Mouse (Mus musculus) cerebellum, adult 9-11 months (tissue): ENCODE measurements around the gene Adh1.

Experiments used
- DNase-seq: peaks from one replicate; pipeline ENCODE4 v3.0.0; 2022

Gene Adh1

DNA sequence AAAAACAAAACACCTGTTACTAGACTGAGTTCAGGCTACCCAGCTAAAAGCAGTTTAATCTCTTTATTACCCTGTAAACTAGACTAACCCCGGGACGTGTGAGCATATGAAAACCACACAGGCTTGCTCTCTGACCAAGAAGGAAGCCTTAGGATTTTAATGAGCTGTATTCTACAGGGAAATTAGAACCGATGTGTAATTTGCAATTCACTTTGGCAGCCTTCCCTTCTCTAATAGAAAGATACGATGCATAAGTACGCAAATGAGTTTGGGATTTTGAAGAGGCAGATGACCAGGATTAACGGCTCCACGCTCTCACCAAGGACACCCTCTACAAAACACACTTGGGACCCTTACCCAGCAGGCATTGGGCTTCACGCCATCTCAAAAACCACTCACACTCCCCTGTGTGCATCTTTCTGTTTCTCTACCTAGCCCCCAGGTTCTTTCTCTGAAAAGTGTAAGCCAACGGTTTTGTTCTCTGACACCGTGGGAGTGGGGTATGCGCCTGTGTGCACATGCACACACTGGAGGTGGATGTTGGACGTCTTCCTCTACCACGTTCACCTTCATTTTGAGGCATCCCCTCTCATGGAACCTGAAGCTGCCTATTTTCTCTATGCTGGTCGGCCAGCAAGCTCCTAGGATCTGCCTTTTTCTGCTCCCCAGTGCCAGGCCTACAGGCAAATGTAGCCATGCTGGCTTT lies 18.6 kb upstream of the Adh1 start:
- DNase-seq, result no peak

DNA sequence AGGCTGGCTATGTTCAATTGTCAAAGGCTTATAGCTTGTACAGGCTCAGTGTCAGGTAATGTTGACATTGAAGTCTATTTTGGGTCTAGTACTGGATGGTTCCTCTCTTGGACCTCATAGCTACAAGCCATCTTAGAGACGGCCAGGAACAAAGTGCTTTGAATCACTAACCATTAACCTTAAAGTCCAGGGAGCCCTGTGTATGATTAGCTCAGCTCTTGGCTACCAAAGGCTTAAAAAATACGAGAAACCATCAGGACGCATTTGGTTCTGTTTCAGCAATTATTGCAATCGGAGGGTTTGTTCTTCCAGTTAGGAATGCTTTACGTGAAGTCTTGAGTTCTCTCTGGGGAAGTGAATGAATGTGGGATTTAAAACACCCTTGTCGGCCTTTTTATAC lies 17.9 kb upstream of the Adh1 start:
- no peak for DNase-seq

DNA sequence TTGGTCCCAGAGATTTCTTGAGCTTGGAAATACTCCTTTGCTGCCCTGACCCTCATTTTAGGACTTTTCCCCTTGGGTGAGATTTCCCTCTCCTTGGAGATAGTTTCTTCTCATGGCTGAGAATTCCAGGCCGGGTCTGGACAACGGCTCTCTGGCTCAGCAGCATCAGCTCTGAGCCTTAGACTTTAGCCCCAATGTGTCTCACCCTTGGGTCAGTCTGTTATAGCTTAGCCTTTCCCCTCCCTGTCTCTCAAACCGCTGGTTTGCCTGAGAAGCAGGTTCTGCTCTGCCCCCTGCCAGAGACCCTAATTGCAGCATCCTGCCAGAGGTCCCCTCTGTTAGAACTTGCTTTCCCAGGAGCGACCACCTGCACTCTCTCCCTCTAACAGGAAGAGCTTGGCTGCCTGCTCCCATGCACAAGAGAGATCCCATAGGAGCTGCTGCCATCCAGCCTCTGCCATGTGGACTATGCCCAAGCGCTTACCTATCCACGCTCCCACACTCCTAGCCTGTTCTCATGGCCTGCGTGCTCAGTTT lies 16.4 kb upstream of the Adh1 start:
- no peak for DNase-seq

DNA sequence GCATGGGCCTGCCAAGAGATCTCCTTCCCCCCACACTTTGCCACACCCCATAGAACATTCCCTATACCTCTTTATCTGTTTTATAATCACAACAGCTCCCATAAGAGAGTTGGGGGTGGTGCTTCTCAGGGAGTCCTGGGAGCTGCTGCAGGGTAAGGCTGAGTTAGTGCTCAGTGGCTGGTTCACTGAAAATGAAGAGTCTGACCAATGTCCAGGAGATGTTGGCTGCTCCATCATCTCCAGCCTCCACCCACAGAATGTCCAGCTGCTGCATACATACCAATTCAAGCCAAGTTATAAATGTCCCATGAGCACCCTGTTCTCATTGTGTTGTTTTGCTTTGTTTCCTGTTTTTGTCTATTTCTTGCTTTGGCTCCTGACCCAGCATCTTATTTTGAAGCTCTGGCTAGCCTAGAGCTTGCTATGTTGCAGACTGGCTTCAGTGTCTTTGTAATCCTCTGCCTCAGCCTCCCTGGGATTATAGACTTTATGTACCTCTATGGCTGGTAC lies 14.2 kb upstream of the Adh1 start:
- DNase-seq, result no peak

DNA sequence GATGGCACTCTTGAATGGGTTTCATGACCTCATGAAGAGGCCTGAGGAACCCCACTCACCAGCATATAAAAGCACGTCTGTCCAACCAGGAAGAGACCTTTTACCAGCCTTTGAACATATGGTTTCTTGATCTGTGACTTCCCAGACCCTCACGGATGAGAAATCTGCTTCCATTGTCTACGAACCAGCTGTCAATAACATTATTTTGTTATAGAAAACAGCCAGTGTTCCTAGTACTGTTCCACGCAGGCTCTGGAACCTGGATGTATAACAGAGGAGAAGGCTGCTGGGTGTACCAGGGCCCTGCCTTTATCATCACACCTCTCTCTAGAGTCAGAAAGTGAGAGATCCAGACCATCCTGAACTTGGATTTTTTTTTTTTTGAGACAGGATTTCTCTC lies 13.6 kb upstream of the Adh1 start:
- DNase-seq, result no peak

DNA sequence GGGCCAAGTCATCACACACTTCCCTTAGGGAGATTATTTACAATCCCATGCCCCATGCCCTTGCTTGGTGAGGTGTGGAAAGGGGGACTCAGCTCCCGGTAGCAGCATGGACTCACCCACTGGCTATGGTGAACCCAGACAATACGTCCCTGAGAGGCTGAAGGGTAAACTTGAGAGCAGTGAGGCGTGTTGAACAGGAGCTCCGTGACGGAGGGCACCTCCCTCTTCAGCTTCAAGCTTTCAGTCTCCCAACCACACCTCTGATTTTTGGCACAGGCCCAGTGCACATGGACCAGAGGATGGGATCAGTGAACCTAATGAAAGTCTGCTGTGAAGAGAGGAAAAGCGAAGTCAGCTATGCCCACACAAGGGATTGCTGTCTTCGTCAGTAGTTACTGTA lies 12.8 kb upstream of the Adh1 start:
- DNase-seq, result no peak

DNA sequence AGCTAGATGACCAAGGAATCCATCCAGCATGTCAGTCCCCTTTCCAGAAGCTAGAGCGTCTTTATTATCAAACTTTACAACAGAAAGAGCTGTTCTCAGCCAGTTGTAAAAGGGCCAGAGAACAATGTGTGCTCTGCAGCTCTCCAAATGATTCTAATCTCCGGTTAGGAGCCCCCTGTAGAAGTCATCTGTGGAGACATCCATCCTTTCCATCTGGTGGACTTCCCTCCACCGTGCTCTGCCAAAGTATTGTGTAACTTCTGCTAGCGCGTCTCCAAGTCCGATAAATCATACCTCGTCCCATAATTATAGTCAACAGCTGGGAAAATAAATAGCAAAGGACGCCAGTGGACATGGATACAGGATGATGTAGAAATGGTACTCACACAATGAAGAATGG lies 12.0 kb upstream of the Adh1 start:
- DNase-seq, result peak; percentile 6

DNA sequence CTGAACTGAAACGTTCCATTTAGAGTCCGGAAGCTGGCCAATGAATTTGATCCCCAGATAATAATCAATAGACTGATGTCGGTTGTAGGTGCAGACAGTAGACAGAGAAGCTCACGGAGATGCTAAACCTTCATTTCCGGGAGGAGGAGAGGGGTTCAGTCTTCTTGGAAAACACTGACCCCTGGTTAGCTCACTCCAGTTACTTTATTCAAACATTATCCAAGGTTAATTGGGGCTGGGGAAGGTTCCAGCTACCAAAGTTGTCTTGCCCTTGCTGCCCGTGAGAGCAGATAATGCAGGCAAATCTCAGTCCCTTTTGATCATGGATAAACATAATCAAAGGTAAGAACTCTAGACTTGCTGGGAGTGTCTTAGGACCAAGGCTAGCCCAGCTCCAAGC lies 9.6 kb upstream of the Adh1 start:
- DNase-seq, result no peak

DNA sequence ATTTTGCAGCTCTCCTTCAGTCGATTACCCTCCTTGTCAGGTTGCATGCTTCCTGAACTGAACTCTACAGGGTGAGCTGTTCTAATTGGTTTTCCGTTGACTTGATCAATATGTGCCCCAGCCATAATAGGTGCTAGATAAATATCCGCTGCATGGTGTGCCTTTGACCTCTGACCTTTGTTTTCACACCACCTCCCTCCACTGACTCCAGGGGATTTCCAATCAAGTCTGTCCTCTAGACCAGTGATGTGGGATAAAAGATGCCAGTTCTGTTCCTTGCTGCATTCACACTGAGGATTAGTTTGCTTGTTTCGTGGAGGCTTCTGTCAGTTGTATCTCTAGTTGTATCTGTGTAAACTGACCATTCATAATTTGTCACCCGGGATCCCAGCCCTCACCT lies 6.6 kb upstream of the Adh1 start:
- DNase-seq, result no peak

DNA sequence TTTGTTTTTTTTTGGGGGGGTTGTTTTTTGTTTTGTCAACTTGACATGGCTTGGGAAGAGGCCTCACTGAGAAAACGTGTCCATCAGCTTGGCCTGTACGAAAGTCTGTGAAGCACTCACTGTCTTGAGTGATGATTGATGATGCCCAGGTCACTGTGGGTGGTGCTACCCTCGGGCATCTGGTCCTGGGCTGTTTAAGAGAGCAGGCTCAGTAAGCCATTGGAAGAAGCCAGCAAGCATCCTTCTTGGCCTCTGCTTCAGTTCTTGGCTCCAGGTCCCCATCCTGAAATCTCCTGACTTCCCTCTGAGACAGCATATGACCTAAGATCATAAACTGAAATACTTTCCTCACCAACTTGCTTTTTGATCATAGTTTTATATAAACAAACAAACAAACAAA lies 5.4 kb upstream of the Adh1 start:
- no peak for DNase-seq

DNA sequence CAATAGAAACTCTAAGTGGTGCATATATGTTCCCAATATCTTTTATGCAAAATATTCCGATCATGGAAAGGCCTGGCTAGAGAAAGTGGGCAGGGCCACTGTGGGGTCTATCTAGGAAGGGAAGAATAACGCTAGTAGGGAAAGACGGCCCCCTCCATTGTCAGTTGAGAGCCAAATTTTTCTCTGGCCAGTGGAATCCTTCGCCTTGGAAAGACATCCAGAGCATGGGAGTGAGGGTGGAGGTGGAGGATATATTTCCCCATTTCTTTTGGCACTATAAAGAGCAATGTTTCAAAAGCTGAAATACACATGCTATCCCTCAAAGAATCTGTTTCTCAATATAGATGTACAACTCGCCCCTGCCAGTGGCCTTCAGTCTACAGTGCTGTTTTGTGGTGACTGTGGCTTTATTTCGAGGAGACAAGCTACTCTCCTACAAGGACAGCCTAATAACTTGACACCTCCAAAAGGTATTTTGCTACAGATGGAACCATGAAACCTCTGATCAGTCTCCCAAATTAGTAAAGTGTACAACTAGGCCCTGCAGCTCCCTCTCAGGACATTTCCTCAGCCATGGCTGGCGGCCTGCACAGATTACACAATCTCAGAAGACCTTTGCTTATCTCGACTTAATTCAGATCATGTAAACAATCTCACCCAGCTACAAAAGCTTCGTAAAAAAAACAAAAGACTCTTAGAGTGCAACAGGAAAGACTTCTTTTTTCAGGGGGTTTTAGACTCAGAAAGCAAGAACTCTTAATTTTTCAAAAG lies 4.8 kb upstream of the Adh1 start:
- no peak for DNase-seq

DNA sequence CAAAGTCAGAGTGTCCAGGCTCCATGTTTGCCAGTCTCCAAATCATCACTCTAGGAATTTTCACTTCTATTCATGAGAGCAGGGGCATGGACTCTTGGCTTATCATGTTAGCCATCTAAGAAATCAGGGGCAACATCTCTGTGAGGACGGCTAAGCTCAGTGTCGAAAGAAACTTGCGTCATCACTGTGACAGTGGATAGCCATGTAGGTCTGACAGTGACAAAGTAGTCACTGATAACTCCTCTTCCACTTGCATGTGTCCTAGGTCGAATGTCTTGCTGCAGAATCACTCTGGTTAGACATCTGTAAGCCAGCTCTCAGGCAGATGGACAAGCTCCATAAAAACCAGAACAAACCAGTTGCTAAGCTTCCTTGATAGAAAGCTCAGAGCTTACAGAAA lies 1.8 kb downstream of the Adh1 start:
- no peak for DNase-seq

DNA sequence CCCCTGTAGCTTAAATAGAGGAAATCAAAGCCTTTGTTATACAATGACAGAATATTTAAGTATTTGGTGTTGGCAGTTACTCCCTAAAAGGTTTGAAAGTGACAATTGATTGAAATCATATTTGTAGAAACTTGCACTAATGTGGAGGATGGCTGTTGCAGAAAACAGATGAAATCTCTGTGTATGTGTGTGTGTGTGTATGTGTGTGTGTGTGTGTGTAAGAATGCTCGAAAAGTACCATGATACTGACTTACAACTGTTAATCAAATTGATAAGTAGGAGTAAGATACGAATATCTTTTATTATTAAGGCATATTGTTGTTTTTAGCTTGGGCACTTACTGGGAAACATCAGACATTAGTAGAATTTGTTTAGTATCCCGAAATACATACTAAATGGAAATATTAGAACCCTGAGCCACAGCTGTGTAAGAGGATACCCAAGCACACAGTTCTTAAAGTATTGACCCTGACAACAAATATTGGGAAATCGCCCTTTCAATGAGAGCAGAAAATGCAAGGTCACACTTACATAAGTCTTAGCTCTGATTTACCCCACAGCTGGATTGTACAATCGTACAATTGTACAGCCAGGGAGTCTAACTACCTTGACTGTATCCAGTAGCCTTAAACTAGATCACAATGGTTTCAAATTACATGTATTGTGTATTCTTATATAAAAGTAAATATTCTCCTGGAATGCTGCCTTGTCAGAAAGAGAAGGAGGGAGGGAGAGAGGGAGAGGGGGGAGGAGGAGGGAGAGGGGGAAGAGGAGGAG lies 2.6 kb downstream of the Adh1 start:
- DNase-seq, result no peak

DNA sequence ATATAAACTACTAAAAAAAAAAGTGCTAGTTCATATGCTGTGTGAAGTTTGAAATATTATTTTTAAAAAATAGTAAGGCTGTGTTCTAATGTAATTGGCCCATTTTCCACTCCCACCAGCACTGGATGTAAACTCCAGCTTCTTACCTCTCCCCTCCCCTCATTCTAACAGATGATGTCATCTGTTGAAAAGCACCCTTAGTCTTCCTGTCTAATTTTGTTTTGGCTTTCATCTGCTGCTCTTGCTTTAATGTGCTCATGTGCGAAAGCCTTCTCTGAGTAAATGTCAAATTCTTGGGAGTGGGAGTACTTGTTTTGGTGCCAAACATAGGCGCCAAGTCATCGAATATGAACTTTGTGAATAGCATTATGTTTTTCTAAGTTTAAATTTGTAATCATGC lies 3.9 kb downstream of the Adh1 start:
- no peak for DNase-seq

DNA sequence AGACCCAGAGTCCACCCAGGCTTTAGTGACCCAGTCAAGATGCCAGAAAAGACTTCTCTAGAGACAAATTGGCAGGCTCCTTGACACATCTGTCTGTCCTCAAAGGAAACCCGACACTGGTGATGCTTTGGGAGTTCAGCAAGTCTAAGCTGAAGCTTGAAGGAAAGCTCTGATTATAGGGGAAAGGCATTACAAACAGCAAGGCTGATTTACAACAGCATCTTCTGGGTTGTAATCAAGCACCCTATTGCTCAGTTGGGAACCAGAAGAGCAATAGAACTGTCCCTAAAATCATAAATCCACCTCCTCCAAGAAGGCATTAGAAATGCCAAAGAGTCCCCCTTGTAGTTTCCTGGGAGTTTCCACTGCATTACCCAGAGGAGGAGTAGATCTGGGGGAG lies 9.7 kb downstream of the Adh1 start:
- DNase-seq, result no peak

DNA sequence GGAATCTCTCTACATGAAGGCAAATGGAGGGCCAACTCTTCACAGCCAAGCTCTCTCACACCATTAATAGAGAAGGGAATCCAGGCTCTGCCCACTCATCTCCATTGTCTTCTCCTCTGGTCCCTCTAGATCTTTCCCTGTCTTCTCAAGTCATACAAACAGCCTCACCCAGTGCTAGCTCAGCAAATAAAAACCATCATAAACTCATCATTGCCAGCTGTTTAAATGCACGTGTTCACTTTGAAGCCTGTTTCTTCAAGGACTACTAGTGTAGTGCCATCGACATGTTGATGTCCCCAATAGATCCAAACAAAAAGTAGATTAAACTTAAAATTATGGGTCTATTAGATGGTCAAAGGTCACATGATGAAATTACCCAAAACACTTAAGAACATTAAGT lies 10.5 kb downstream of the Adh1 start:
- DNase-seq, result no peak

DNA sequence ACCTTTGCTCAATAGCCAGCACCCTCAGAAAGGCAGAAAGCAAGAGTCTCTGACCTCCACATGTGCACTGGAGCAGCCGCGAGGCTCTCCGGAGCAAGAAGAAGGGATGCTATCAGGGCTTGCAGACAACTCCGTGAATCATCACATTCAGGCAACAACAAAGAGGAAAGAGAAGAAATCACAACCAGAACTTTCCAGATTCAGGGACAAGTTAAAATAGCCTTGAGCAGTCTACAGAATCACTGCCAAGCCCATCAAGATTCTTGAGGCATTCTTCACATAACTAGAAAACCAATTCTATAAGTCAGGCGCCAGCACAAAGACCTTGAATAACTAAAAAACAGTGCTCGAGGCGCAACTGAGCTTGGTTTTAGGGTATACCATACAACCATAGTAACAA lies 12.3 kb downstream of the Adh1 start:
- DNase-seq, result no peak

DNA sequence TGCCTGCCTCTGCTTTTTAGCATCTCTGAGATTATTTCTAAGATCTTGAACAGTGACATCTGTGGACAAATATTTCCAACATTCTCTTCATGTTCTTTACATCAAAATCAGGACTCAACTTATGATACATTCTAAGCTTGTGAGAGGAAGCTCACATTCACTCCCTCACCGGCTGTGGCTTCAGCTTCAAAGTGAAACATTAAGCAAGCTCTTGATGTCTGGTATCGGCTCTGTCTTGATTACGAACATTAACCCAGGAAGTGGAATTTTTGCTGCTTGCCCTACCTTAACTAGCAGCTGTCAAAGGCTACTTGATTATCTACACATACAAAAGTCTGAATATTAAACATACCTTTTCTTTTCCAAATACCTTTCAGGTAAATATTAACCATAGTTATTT lies 14.3 kb downstream of the Adh1 start:
- no peak for DNase-seq

DNA sequence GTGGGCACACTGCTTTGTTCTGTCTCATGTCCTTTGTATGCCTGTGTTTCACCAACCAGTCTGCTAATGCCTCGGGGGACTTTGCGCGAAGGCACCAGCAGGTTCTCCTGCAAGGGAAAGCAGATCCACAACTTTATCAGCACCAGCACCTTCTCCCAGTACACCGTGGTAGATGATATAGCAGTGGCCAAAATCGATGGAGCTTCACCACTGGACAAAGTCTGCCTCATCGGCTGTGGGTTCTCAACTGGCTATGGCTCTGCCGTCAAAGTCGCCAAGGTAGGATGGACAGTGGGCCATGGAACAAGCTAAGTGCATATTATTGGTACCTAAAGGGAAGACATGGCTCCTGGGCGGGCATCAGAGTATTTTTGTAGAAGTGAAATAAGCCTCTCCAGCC lies 21.8 kb downstream of the Adh1 start:
- DNase-seq, result no peak

DNA sequence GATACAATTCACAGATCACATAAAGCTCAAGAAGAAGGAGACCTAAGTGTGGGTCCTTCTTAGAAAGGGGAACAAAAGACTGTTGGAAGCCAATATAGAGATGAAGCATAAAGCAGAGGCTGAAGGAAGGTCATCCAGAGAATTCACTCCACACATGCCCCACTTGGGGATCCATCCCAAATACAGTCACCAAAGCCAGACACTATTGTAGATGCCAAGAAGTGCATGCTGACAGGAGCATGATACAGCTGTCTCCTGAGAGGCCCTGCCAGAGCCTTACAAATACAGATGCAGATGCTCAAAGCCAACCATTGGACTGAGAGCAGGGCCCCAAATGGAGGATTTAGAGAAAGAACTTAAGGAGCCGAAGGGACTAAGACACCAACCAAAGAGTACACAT lies 23.0 kb downstream of the Adh1 start:
- no peak for DNase-seq

DNA sequence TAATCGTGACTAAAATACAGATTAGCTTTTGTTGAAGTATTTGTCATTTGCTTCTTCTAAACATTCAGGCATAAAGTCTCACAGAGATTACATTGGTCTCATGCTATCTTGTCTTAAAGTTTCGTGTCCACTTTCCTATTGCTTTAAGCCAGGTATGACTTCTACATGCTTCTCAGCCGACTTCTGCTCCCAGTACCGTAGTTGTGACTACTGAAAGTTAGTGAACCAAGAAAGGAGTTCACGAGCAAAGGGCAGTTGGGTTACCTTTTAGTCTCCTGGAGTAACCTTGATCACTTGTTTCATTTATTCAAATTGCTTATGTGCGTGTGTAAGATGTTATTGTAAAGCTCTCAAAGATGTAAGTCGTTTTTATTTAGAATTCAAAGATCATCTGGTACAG lies 25.2 kb downstream of the Adh1 start:
- no peak for DNase-seq

DNA sequence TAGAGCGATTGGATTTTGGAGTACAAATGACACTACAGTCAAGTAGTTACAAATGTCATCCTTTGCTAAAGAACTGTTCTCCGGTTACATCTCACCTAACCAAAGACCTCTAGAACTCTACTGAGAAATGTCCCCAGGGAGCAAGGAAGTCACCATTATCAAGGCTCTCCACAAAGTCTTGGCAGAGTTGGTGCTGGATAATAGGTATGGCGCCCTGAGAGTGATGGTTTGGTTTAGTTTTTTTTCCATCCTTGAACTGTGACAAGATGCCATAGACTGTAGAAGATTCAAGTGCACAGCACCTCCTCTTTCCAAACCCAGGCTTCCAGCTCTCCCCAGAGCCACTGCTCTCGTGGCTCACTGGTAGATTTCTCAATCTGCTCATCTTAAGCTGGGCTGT lies 26.9 kb downstream of the Adh1 start:
- no peak for DNase-seq

DNA sequence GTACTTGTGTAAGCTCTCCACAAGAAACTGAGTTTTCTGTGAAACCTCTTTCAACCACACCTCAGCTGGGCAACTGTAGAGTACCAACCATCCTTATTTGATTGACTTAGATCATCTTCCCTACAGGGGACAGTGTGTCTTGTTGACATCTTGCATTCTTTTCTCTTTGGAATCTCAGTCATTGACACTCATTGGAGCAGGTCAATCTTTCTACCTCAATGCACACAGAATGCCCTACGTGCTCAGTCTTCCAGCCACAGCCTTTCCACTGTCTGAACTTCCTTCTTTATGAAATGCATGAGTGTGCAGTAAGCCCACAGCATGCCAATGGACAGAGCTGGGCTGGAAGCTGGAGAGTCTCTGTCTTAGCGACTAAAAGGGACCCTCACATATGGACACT lies 29.9 kb downstream of the Adh1 start:
- no peak for DNase-seq
